Mouse (Mus musculus): ENCODE results near the gene Rnf167. TPM values are rescaled to one million over a fixed set of nuclear protein-coding genes. Genes with fewer than 3 reads are reported as not detected.

The Rnf167 gene
- total and polyA plus RNA-seq, 2 experiments from 2014 or later: 87.3 to 100 TPM

GRCm38 (mm10) chr11:70688372-70688771 lies 41.3 kb downstream of the Rnf167 start:
- Histone ChIP-seq H3K9ac (replicated peaks; ENCODE audit: low read length) (peak overlapping the region; percentile 85), H3K27me3 (ENCODE audit: insufficient read depth, low read length) (no peaks in the 10 kb centered on the region), H3K9me3 (ENCODE audit: low read length) (no peaks in the 10 kb centered on the region), H3K4me2 (ENCODE audit: low read depth, low read length) (peak overlapping the region; percentile 79), H3K4me3 (ENCODE audit: low read length) (peak overlapping the region; percentile 73), H3K36me3 (ENCODE audit: insufficient read depth, low read length) (peaks cover 13% of the 10 kb centered on the region; the same call in 1 of the 2 replicates), H3K4me1 (ENCODE audit: insufficient read depth, low read length) (peaks cover 21% of the 10 kb centered on the region), H3K27ac (peak overlapping the region; percentile 87)
- no peak for TF ChIP-seq CTCF (IDR thresholded peaks at IDR 0.05; ENCODE audit: low read depth)
- ATAC-seq: peak; percentile 13; the same call in 1 of the 2 replicates
- WGBS: 7% methylated on average over 8 of the region's 8 CpGs
- peak; percentile 9 for DNase-seq (ENCODE audit: low spot score)

DNA sequence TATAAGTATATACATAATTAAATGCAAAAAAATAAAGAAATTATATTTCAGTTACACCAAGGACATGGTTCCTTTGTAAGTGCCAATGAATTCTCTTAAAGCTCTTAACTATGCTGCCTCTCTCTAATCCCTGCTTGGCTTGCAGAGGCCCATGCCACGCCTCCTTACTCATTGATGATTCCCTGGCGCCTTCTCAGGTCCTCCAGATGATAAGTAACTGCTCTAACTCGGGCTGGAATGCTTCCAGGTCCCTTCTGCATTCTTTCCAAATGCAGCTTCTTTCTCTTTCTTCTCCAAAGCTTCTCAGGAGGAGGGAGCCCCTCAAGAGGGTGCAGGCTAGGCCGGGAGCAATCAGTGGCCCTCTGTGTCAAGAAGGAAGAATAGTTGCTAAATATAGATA lies 42.5 kb downstream of the Rnf167 start:
- ATAC-seq (no peak), DNase-seq (ENCODE audit: low spot score) (no peak)
- Histone ChIP-seq H3K9me3 (ENCODE audit: low read length) (no peaks in the 10 kb centered on the region), H3K4me2 (ENCODE audit: low read depth, low read length) (no peak overlapping the region), H3K4me3 (ENCODE audit: low read length) (no peak overlapping the region), H3K9ac (replicated peaks; ENCODE audit: low read length) (no peak overlapping the region), H3K36me3 (ENCODE audit: insufficient read depth, low read length) (peaks cover 2% of the 10 kb centered on the region; the same call in 1 of the 2 replicates), H3K27ac (no peak overlapping the region), H3K4me1 (ENCODE audit: insufficient read depth, low read length) (peaks cover 21% of the 10 kb centered on the region), H3K27me3 (ENCODE audit: insufficient read depth, low read length) (no peaks in the 10 kb centered on the region)
- WGBS: 52% methylated on average over 4 of the region's 4 CpGs
- TF ChIP-seq CTCF (IDR thresholded peaks at IDR 0.05; ENCODE audit: low read depth): no peak

DNA sequence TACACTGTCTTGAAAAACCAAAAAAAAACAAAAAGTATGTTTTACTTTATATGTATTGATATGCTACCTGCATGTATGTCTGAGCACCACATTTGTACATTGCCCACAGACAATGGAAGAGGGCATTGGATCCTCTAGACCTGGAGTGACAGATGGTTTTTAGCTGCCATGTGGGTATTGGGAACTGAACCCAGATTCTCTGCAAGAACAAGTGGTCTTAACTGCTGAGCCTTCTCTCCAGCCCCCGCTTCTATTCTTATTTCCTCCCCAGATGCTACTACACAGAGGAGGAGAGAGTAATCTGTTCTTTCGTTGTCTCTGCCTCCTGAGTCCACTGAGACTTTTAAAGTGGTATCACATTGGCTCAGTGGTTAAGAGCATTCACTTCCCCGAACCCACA lies 46.5 kb downstream of the Rnf167 start:
- H3K4me3 ChIP-seq (ENCODE audit: low read length): no peak overlapping the region
- H3K4me1 ChIP-seq (ENCODE audit: insufficient read depth, low read length): peaks cover 6% of the 10 kb centered on the region
- H3K27ac ChIP-seq: no peak overlapping the region
- no peaks in the 10 kb centered on the region for H3K36me3 ChIP-seq (ENCODE audit: insufficient read depth, low read length)
- DNase-seq (ENCODE audit: low spot score) (no peak), ATAC-seq (no peak)
- 77% methylated on average over 3 of the region's 3 CpGs for WGBS
- TF ChIP-seq CTCF (IDR thresholded peaks at IDR 0.05; ENCODE audit: low read depth): no peak
- no peak overlapping the region for H3K9ac ChIP-seq (replicated peaks; ENCODE audit: low read length)
- H3K27me3 ChIP-seq (ENCODE audit: insufficient read depth, low read length): no peaks in the 10 kb centered on the region
- no peak overlapping the region for H3K4me2 ChIP-seq (ENCODE audit: low read depth, low read length)
- no peaks in the 10 kb centered on the region for H3K9me3 ChIP-seq (ENCODE audit: low read length)

DNA sequence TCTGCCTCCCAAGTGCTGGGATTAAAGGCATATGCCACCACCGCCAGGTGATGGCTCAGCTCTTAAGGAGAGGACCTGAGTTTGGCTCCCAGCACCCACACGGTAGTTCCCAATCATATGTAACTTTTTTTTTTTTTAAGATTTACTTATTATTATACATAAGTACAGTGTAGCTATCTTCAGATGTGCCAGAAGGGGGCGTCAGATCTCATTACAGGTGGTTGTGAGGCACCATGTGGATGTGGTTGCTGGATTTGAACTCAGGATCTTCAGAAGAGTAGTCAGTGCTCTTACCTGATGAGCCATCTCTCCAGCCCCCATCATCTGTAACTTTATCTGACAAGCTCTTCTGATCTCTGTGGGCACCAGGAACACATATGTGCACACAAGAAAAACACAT lies 50.3 kb downstream of the Rnf167 start:
- Histone ChIP-seq H3K36me3 (ENCODE audit: insufficient read depth, low read length) (no peaks in the 10 kb centered on the region), H3K4me3 (ENCODE audit: low read length) (no peak overlapping the region), H3K4me1 (ENCODE audit: insufficient read depth, low read length) (peaks cover 14% of the 10 kb centered on the region), H3K4me2 (ENCODE audit: low read depth, low read length) (no peak overlapping the region), H3K9me3 (ENCODE audit: low read length) (no peaks in the 10 kb centered on the region), H3K9ac (replicated peaks; ENCODE audit: low read length) (no peak overlapping the region), H3K27ac (no peak overlapping the region), H3K27me3 (ENCODE audit: insufficient read depth, low read length) (no peaks in the 10 kb centered on the region)
- no peak for ATAC-seq
- 0 out of 2 replicates have a peak, but pooled peaks have one; percentile 9 for TF ChIP-seq CTCF (IDR thresholded peaks at IDR 0.05; ENCODE audit: low read depth)
- 73% methylated on average over 3 of the region's 3 CpGs for WGBS
- no peak for DNase-seq (ENCODE audit: low spot score)

DNA sequence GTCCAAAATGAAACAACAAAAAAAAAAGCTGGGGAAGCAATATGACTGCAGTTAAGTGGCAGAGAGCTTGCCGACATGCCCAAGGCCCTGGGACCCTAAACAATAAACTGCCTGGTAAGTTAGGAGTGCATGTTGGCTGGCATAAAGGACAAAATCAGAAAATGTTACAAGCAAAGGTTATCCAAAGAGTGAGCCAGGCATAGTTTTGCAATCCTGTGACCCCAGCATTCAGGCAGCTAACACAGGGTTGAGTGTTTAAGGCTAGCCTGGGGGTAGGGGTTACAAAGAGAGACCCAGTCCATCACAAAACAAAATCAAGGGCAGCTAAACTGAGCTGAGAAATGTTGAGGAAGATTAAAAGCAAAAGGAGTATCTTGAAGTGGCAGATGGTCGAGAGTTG lies 52.0 kb downstream of the Rnf167 start:
- no peak for ATAC-seq
- H3K9ac ChIP-seq (replicated peaks; ENCODE audit: low read length): no peak overlapping the region
- no peaks in the 10 kb centered on the region for H3K27me3 ChIP-seq (ENCODE audit: insufficient read depth, low read length)
- H3K9me3 ChIP-seq (ENCODE audit: low read length): no peaks in the 10 kb centered on the region
- no peak overlapping the region for H3K4me2 ChIP-seq (ENCODE audit: low read depth, low read length)
- no peaks in the 10 kb centered on the region for H3K36me3 ChIP-seq (ENCODE audit: insufficient read depth, low read length)
- H3K27ac ChIP-seq: no peak overlapping the region
- no peak overlapping the region for H3K4me3 ChIP-seq (ENCODE audit: low read length)
- TF ChIP-seq CTCF (IDR thresholded peaks at IDR 0.05; ENCODE audit: low read depth): no peak
- 76% methylated on average over 2 of the region's 2 CpGs for WGBS
- H3K4me1 ChIP-seq (ENCODE audit: insufficient read depth, low read length): peaks cover 14% of the 10 kb centered on the region
- DNase-seq (ENCODE audit: low spot score): no peak

DNA sequence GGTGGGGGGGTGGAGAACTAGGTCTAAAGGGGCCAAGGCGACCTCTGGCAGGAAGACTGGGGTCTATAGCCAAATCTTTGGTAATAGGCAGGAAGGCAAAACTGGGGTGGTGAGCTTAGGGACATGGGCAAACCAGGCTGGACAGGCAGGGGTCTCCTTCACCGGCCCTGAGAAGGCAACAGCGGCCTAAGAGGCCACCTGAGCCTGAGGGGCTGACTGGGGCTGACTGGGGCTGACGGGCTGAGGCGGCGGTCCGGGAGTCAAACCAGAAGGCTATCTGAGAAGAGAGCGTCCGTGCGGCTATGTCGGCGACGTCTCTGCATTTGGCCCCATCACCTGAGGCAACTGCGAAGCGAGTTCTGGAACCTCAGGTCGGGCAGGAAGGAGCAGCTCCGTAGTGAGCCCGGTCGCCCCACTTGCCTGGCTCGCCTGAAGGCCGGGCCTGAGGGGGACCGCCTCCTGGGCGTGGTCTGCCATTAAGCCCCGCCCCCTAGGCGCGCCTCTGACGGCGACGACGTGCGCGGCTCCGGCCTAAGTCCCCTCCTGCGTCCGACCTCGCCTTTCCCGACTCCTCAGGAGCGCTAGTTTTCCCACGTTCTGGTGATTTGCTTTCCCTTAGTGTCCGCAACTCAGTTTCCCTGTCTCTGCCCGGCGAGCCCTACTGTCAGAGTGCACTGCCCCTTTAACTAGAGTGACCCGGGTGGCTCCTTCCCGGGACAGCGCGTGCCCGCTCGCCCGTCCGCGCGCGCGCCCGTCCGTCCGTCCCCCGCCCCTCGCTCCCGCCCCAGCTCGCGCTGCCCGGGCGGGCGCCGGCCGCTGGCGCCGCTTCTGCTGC lies 52.9 kb downstream of the Rnf167 start, which contains the start of the genes Inca1 and Kif1c:
Gene Inca1 (minus strand): TSS at position 434 of the 835 bp plus-strand sequence.
Gene Kif1c (plus strand): TSS at position 827 of the 835 bp plus-strand sequence.
- H3K9ac ChIP-seq (replicated peaks; ENCODE audit: low read length): peak within 1 kb of the TSS; percentile 90
- peak within 1 kb of the TSS; percentile 88 for H3K27ac ChIP-seq
- ATAC-seq (peak; percentile 97), DNase-seq (ENCODE audit: low spot score) (peak; percentile 95)
- peak within 1 kb of the TSS; percentile 77 for H3K4me3 ChIP-seq (ENCODE audit: low read length)
- H3K4me1 ChIP-seq (ENCODE audit: insufficient read depth, low read length): peaks cover 14% of the 10 kb centered on the region
- peak within 1 kb of the TSS; percentile 94 for H3K4me2 ChIP-seq (ENCODE audit: low read depth, low read length)
- no peaks in the 10 kb centered on the region for H3K27me3 ChIP-seq (ENCODE audit: insufficient read depth, low read length)
- WGBS: 1% methylated on average over 61 of the region's 69 CpGs
- H3K9me3 ChIP-seq (ENCODE audit: low read length): no peaks in the 10 kb centered on the region
- no peak for TF ChIP-seq CTCF (IDR thresholded peaks at IDR 0.05; ENCODE audit: low read depth)
- peaks cover 6% of the 10 kb centered on the region for H3K36me3 ChIP-seq (ENCODE audit: insufficient read depth, low read length)

DNA sequence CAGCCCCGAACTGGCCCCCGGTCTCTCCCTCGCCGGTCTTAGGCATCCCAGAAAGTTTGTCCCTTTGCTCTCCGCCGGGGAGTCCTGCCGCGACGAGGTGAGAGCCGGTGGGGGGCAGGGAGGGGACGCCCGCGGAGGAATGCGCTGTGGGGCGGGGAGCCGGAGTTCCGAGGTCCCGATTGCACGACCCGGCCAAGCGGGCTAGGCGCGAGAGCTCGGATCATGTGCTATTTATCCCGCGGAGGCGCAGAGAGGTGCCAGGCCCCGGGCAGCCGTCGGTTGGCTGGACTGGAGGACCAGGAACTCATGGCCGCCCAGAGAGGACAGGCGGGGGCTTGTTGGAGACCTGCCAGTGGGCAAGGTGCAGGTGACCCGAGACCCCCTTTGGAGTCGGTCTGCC lies 53.6 kb downstream of the Rnf167 start:
- Histone ChIP-seq H3K9me3 (ENCODE audit: low read length) (no peaks in the 10 kb centered on the region), H3K4me3 (ENCODE audit: low read length) (peak overlapping the region; percentile 77), H3K27me3 (ENCODE audit: insufficient read depth, low read length) (no peaks in the 10 kb centered on the region), H3K27ac (peak overlapping the region; percentile 88), H3K4me1 (ENCODE audit: insufficient read depth, low read length) (peaks cover 14% of the 10 kb centered on the region), H3K9ac (replicated peaks; ENCODE audit: low read length) (peak overlapping the region; percentile 90), H3K4me2 (ENCODE audit: low read depth, low read length) (peak overlapping the region; percentile 94), H3K36me3 (ENCODE audit: insufficient read depth, low read length) (peaks cover 12% of the 10 kb centered on the region)
- ATAC-seq: no peak
- WGBS: 1% methylated on average over 34 of the region's 34 CpGs
- peak; percentile 48 for DNase-seq (ENCODE audit: low spot score)
- no peak for TF ChIP-seq CTCF (IDR thresholded peaks at IDR 0.05; ENCODE audit: low read depth)

Other genes with a start within 250 kb of the Rnf167 start
- 33.7 and 57.5 TPM in 2 replicates for gene Pelp1, start 237.2 kb upstream of the Rnf167 start, total RNA-seq (2014; rRNA removed)
- gene Pelp1, start 237.2 kb upstream of the Rnf167 start, polyA plus RNA-seq (2015; fragmentation: Nextera tagmentation; extraction: Ambion mirVana): 23.6 and 25.5 TPM in 2 replicates
- gene Arrb2, start 214.6 kb upstream of the Rnf167 start, total RNA-seq (2014; rRNA removed): 83.3 and 106 TPM in 2 replicates
- gene Arrb2, start 214.6 kb upstream of the Rnf167 start, polyA plus RNA-seq (2015; fragmentation: Nextera tagmentation; extraction: Ambion mirVana): 51.9 and 56.3 TPM in 2 replicates
- 22.9 and 23.7 TPM in 2 replicates for gene Med11, start 195.3 kb upstream of the Rnf167 start, total RNA-seq (2014; rRNA removed)
- 29.3 and 30.5 TPM in 2 replicates for gene Med11, start 195.3 kb upstream of the Rnf167 start, polyA plus RNA-seq (2015; fragmentation: Nextera tagmentation; extraction: Ambion mirVana)
- gene Zmynd15, start 187.8 kb upstream of the Rnf167 start, total RNA-seq (2014; rRNA removed): 0.11 and 1.2 TPM in 2 replicates
- 0.39 and 0.96 TPM in 2 replicates for gene Zmynd15, start 187.8 kb upstream of the Rnf167 start, polyA plus RNA-seq (2015; fragmentation: Nextera tagmentation; extraction: Ambion mirVana)
- gene Cxcl16, start 187.3 kb upstream of the Rnf167 start, total RNA-seq (2014; rRNA removed): 2.8 and 3.3 TPM in 2 replicates
- 3.4 and 4.1 TPM in 2 replicates for gene Cxcl16, start 187.3 kb upstream of the Rnf167 start, polyA plus RNA-seq (2015; fragmentation: Nextera tagmentation; extraction: Ambion mirVana)
- 4.9 and 17.1 TPM in 2 replicates for gene Tm4sf5, start 142.0 kb upstream of the Rnf167 start, total RNA-seq (2014; rRNA removed)
- 6.9 and 8.6 TPM in 2 replicates for gene Tm4sf5, start 142.0 kb upstream of the Rnf167 start, polyA plus RNA-seq (2015; fragmentation: Nextera tagmentation; extraction: Ambion mirVana)
- not detected in 2 replicates for gene Vmo1, start 132.6 kb upstream of the Rnf167 start, total RNA-seq (2014; rRNA removed)
- gene Vmo1, start 132.6 kb upstream of the Rnf167 start, polyA plus RNA-seq (2015; fragmentation: Nextera tagmentation; extraction: Ambion mirVana): not detected in 2 replicates
- gene Gltpd2, start 128.0 kb upstream of the Rnf167 start, total RNA-seq (2014; rRNA removed): not detected in 2 replicates
- 0.24 and 0.31 TPM in 2 replicates for gene Gltpd2, start 128.0 kb upstream of the Rnf167 start, polyA plus RNA-seq (2015; fragmentation: Nextera tagmentation; extraction: Ambion mirVana)
- 409 and 504 TPM in 2 replicates for gene Psmb6, start 121.9 kb upstream of the Rnf167 start, total RNA-seq (2014; rRNA removed)
- 829 and 887 TPM in 2 replicates for gene Psmb6, start 121.9 kb upstream of the Rnf167 start, polyA plus RNA-seq (2015; fragmentation: Nextera tagmentation; extraction: Ambion mirVana)
- not detected in 2 replicates for gene Gm40193, start 114.3 kb upstream of the Rnf167 start, total RNA-seq (2014; rRNA removed)
- not detected in 2 replicates for gene Gm40193, start 114.3 kb upstream of the Rnf167 start, polyA plus RNA-seq (2015; fragmentation: Nextera tagmentation; extraction: Ambion mirVana)
- gene Pld2, start 107.2 kb upstream of the Rnf167 start, total RNA-seq (2014; rRNA removed): 46.0 and 64.3 TPM in 2 replicates
- 17.7 and 19.1 TPM in 2 replicates for gene Pld2, start 107.2 kb upstream of the Rnf167 start, polyA plus RNA-seq (2015; fragmentation: Nextera tagmentation; extraction: Ambion mirVana)
- gene Mink1, start 84.4 kb upstream of the Rnf167 start, total RNA-seq (2014; rRNA removed): 56.6 and 73.3 TPM in 2 replicates
- 13.6 and 15.2 TPM in 2 replicates for gene Mink1, start 84.4 kb upstream of the Rnf167 start, polyA plus RNA-seq (2015; fragmentation: Nextera tagmentation; extraction: Ambion mirVana)
- not detected in 2 replicates for gene 4930544D05Rik, start 31.4 kb upstream of the Rnf167 start, total RNA-seq (2014; rRNA removed)
- not detected in 2 replicates for gene 4930544D05Rik, start 31.4 kb upstream of the Rnf167 start, polyA plus RNA-seq (2015; fragmentation: Nextera tagmentation; extraction: Ambion mirVana)
- gene Chrne, start 28.0 kb upstream of the Rnf167 start, total RNA-seq (2014; rRNA removed): 4.5 TPM in 1 of 2 replicates, not detected in the other
- gene Chrne, start 28.0 kb upstream of the Rnf167 start, polyA plus RNA-seq (2015; fragmentation: Nextera tagmentation; extraction: Ambion mirVana): 0.42 and 0.59 TPM in 2 replicates
- not detected in 2 replicates for gene Gp1ba, start 8.1 kb upstream of the Rnf167 start, total RNA-seq (2014; rRNA removed)
- gene Gp1ba, start 8.1 kb upstream of the Rnf167 start, polyA plus RNA-seq (2015; fragmentation: Nextera tagmentation; extraction: Ambion mirVana): 0.24 and 0.42 TPM in 2 replicates
- 154 and 160 TPM in 2 replicates for gene Slc25a11, start 244 bp downstream of the Rnf167 start, total RNA-seq (2014; rRNA removed)
- 168 and 171 TPM in 2 replicates for gene Slc25a11, start 244 bp downstream of the Rnf167 start, polyA plus RNA-seq (2015; fragmentation: Nextera tagmentation; extraction: Ambion mirVana)
- gene Pfn1, start 7.4 kb downstream of the Rnf167 start, total RNA-seq (2014; rRNA removed): 460 and 560 TPM in 2 replicates
- gene Pfn1, start 7.4 kb downstream of the Rnf167 start, polyA plus RNA-seq (2015; fragmentation: Nextera tagmentation; extraction: Ambion mirVana): 606 and 634 TPM in 2 replicates
- gene Eno3, start 10.0 kb downstream of the Rnf167 start, total RNA-seq (2014; rRNA removed): 12.4 and 17.7 TPM in 2 replicates
- 5.9 and 8.3 TPM in 2 replicates for gene Eno3, start 10.0 kb downstream of the Rnf167 start, polyA plus RNA-seq (2015; fragmentation: Nextera tagmentation; extraction: Ambion mirVana)
- gene Spag7, start 22.2 kb downstream of the Rnf167 start, total RNA-seq (2014; rRNA removed): 31.9 and 43.1 TPM in 2 replicates
- gene Spag7, start 22.2 kb downstream of the Rnf167 start, polyA plus RNA-seq (2015; fragmentation: Nextera tagmentation; extraction: Ambion mirVana): 138 and 142 TPM in 2 replicates
- 23.2 and 26.7 TPM in 2 replicates for gene Camta2, start 40.9 kb downstream of the Rnf167 start, total RNA-seq (2014; rRNA removed)
- gene Camta2, start 40.9 kb downstream of the Rnf167 start, polyA plus RNA-seq (2015; fragmentation: Nextera tagmentation; extraction: Ambion mirVana): 24.5 and 24.6 TPM in 2 replicates
- gene Inca1, start 52.9 kb downstream of the Rnf167 start, total RNA-seq (2014; rRNA removed): 0.72 and 0.94 TPM in 2 replicates
- 2.3 and 3.1 TPM in 2 replicates for gene Inca1, start 52.9 kb downstream of the Rnf167 start, polyA plus RNA-seq (2015; fragmentation: Nextera tagmentation; extraction: Ambion mirVana)
- 27.3 and 31.5 TPM in 2 replicates for gene Kif1c, start 53.3 kb downstream of the Rnf167 start, total RNA-seq (2014; rRNA removed)
- gene Kif1c, start 53.3 kb downstream of the Rnf167 start, polyA plus RNA-seq (2015; fragmentation: Nextera tagmentation; extraction: Ambion mirVana): 1.7 and 1.9 TPM in 2 replicates
- gene Zfp3, start 117.0 kb downstream of the Rnf167 start, total RNA-seq (2014; rRNA removed): 6.8 and 9.8 TPM in 2 replicates
- gene Zfp3, start 117.0 kb downstream of the Rnf167 start, polyA plus RNA-seq (2015; fragmentation: Nextera tagmentation; extraction: Ambion mirVana): 10.2 and 11.2 TPM in 2 replicates
- gene Scimp, start 165.4 kb downstream of the Rnf167 start, total RNA-seq (2014; rRNA removed): not detected in 2 replicates
- gene Scimp, start 165.4 kb downstream of the Rnf167 start, polyA plus RNA-seq (2015; fragmentation: Nextera tagmentation; extraction: Ambion mirVana): 0.14 TPM in 1 of 2 replicates, not detected in the other
- 45.7 and 47.1 TPM in 2 replicates for gene Rabep1, start 197.5 kb downstream of the Rnf167 start, total RNA-seq (2014; rRNA removed)
- 101 and 104 TPM in 2 replicates for gene Rabep1, start 197.5 kb downstream of the Rnf167 start, polyA plus RNA-seq (2015; fragmentation: Nextera tagmentation; extraction: Ambion mirVana)

Measured in hindbrain, postnatal 0 days (tissue).